Mouse (Mus musculus) Patski (cell line): ENCODE data around the gene Scgb2b19. TPM values are rescaled to one million over a fixed set of nuclear protein-coding genes. Genes with fewer than 3 reads are reported as not detected.
"Not testable (repeated sequence)": the region's sequence is repeated elsewhere in the genome, so short reads cannot be mapped to it uniquely, and the experiment has no call there.

Source experiments
- ATAC-seq: fragments of 100-300 bp; one replicate; pipeline ENCODE4 v1.8.0; 2021
- CTCF ChIA-PET: fragments of 350-600 bp; sonication (Branson Sonifier 250); formaldehyde crosslinking; loops from one replicate; lab custom pipeline; 2022; ENCODE audit warnings: inconsistent platforms; lab: Charles Lee
- POLR2A ChIA-PET: fragments of 350-600 bp; sonication (Branson Sonifier 250); formaldehyde crosslinking; loops from one replicate; lab custom pipeline; 2022; ENCODE audit warnings: antibody characterized with exemption, inconsistent platforms; lab: Charles Lee
- DNase-seq: peaks from one replicate; pipeline ENCODE4 v3.0.0-alpha.2; 2011; ENCODE audit warnings: low read depth, low spot score
- H3K27me3 ChIP-seq: fragments of 371-371 bp; one replicate; pipeline ENCODE4 v1.5.1; 2021
- in situ Hi-C: fragments of 300-500 bp; cut with MboI; formaldehyde crosslinking; loops from 3 replicates; pipeline ENCODE4 v1.11.1; 2018; ENCODE audit warnings: low pct_unique_long_range_greater_than_20kb, mixed read lengths
- polyA plus RNA-seq: library from polyadenylated mRNA; unstranded; gene quantifications from one replicate; pipeline ENCODE4 v1.2.3, GENCODE M21; 2021

Scgb2b19 gene
- polyA plus RNA-seq: not detected

DNA sequence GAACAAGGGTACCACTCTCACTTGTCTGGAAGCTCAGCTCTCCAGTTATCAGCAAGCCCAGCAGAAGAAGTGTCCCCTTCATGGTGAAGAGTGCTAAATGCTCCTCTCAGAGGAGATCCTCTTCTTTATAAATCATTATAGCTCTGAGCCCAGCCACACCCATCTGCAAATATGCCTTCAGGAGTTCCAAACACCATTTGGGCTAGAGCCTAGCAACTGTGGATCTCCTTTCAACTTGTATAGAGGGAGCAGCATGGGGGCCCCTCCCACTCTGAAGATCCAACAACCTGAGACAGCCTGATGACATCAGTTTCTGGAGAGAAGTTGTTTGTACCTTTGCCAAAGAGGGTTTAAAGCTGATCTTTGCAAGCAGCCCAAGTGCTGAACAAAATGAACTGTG lies at the start of gene Scgb2b19:
Scgb2b19 (minus strand) TSS at position 101 of the 400 bp plus-strand sequence.
- CTCF ChIA-PET, H3K27me3 ChIP-seq, in situ Hi-C loops, DNase-seq, POLR2A ChIA-PET, ATAC-seq: not testable (repeated sequence)

DNA sequence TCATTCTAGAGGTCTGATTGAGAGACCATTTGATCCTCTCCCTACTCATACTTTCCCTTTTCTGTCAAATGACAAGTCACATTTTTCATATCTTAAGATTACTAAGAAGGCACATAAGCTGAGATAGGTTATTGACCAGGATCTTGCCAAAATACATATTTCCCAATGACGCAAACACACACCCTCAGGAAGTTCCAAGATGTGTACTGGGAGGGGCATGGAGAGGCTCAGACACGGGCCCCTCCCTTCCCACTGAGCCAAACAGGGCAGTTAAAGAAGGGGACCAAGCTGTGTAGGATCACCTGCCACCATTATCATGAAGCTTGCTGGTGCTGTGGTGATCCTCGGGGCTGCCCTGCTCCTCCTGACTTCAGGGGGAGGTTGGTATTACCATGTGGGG lies 6.9 kb upstream of the Scgb2b19 start, which contains the start of gene Scgb1b19:
Scgb1b19 (plus strand) TSS at position 301 of the 400 bp plus-strand sequence.
- in situ Hi-C loops, ATAC-seq, DNase-seq, H3K27me3 ChIP-seq, CTCF ChIA-PET, POLR2A ChIA-PET: not testable (repeated sequence)

Other genes starting within 250 kb of the Scgb2b19 start
- not detected for gene Scgb2b17, start 223.8 kb downstream of the Scgb2b19 start, polyA plus RNA-seq
- gene Scgb1b17, start 216.9 kb downstream of the Scgb2b19 start, polyA plus RNA-seq: not detected
- gene Scgb2b18, start 106.5 kb downstream of the Scgb2b19 start, polyA plus RNA-seq: not detected
- not detected for gene Scgb1b18, start 94.8 kb downstream of the Scgb2b19 start, polyA plus RNA-seq
- not detected for gene Scgb1b19, start 7.0 kb upstream of the Scgb2b19 start, polyA plus RNA-seq
- not detected for gene Scgb2b20, start 86.0 kb upstream of the Scgb2b19 start, polyA plus RNA-seq
- not detected for gene Scgb1b20, start 92.9 kb upstream of the Scgb2b19 start, polyA plus RNA-seq
- gene Scgb2b21, start 240.1 kb upstream of the Scgb2b19 start, polyA plus RNA-seq: not detected